Mouse (Mus musculus) hindbrain, embryonic 12.5 days (tissue): Measurements from ENCODE around the gene Cep152. TPM values are rescaled to one million over a fixed set of nuclear protein-coding genes. Genes with fewer than 3 reads are reported as not detected.

Source experiments
- ATAC-seq: fragments of 200-750 bp; cut with Nextera tagmentation; 2 replicates; pipeline ENCODE4 v1.8.0; 2017; ENCODE audit warnings: moderate TSS enrichment; ENCODE audit not compliant: low FRiP score
- H3K27ac ChIP-seq: fragments of 300-500 bp; sonication (generic); 2 replicates; pipeline ENCODE4 v1.5.1; 2016; ENCODE audit warnings: mild to moderate bottlenecking
- H3K27me3 ChIP-seq: fragments of 300-500 bp; sonication (generic); 2 replicates; pipeline ENCODE4 v1.6.1; 2016; ENCODE audit warnings: mild to moderate bottlenecking
- H3K36me3 ChIP-seq: fragments of 300-500 bp; sonication (generic); 2 replicates; pipeline ENCODE4 v1.6.1; 2016; ENCODE audit warnings: mild to moderate bottlenecking
- H3K4me1 ChIP-seq: fragments of 300-500 bp; sonication (generic); 2 replicates; pipeline ENCODE4 v1.6.1; 2016
- H3K4me2 ChIP-seq: fragments of 300-500 bp; sonication (generic); replicated peaks from 2 replicates; pipeline ENCODE4 v1.6.1; 2016; ENCODE audit warnings: mild to moderate bottlenecking
- H3K4me3 ChIP-seq: fragments of 300-500 bp; sonication (generic); 2 replicates; pipeline ENCODE4 v1.5.1; 2016; ENCODE audit warnings: mild to moderate bottlenecking
- H3K9ac ChIP-seq: fragments of 300-500 bp; sonication (generic); 2 replicates; pipeline ENCODE4 v1.6.1; 2016; ENCODE audit warnings: mild to moderate bottlenecking, moderate library complexity
- H3K9me3 ChIP-seq: fragments of 300-500 bp; sonication (generic); replicated peaks from 2 replicates; pipeline ENCODE4 v1.6.1; 2016; ENCODE audit warnings: mild to moderate bottlenecking
- WGBS: fragments of 180-500 bp; shearing (Covaris S2); methylation state at CpG from one replicate; pipeline ENCODE4 v1.1.7; 2016; 5-methylcytosine and 5-hydroxymethylcytosine counted together
- polyA plus RNA-seq: library from polyadenylated mRNA; unstranded; fragments of >200 nt; fragmentation: Nextera tagmentation; extraction: Ambion mirVana; gene quantifications from 2 replicates; pipeline ENCODE4 v1.2.1, GENCODE M21; 2016

Gene Cep152
- polyA plus RNA-seq, 1 experiment from 2014 or later = 7.5 TPM

- 0 out of 2 replicates have a peak, but pooled peaks cover 5% of the 10 kb centered on the region for H3K27me3 ChIP-seq
- H3K36me3 ChIP-seq = no peaks in the 10 kb centered on the region
- 0 out of 2 replicates have a peak overlapping the region, but pooled peaks have one; percentile 19 for H3K27ac ChIP-seq
- WGBS = 18% methylated on average over 10 of the region's 10 CpGs
- peak overlapping the region; percentile 13 for H3K4me3 ChIP-seq
- H3K4me1 ChIP-seq = peaks cover 10% of the 10 kb centered on the region; the same call in 1 of the 2 replicates
- no peak overlapping the region for H3K9ac ChIP-seq
- H3K9me3 ChIP-seq = no peaks in the 10 kb centered on the region
- H3K4me2 ChIP-seq = peak overlapping the region; percentile 42
- peak; percentile 46 for ATAC-seq
These were observed 35.1 kb upstream of the Cep152 start for GRCm38 (mm10) chr2:125659823-125660536.

- 94% methylated on average over 9 of the region's 9 CpGs for WGBS
- H3K9ac ChIP-seq = no peak overlapping the region
- no peaks in the 10 kb centered on the region for H3K27me3 ChIP-seq
- no peak overlapping the region for H3K4me3 ChIP-seq
- H3K9me3 ChIP-seq = no peaks in the 10 kb centered on the region
- ATAC-seq = no peak
- peaks cover 2% of the 10 kb centered on the region; the same call in 1 of the 2 replicates for H3K4me1 ChIP-seq
- H3K4me2 ChIP-seq = no peak overlapping the region
- H3K27ac ChIP-seq = no peak overlapping the region
- H3K36me3 ChIP-seq = no peaks in the 10 kb centered on the region
These were observed 30.5 kb upstream of the Cep152 start for GRCm38 (mm10) chr2:125655391-125655790.

- Histone ChIP-seq H3K27me3 (no peaks in the 10 kb centered on the region), H3K27ac (no peak overlapping the region), H3K9me3 (no peaks in the 10 kb centered on the region), H3K36me3 (no peaks in the 10 kb centered on the region), H3K9ac (no peak overlapping the region), H3K4me1 (no peaks in the 10 kb centered on the region), H3K4me3 (no peak overlapping the region), H3K4me2 (no peak overlapping the region)
- no peak for ATAC-seq
- WGBS = 85% methylated on average over 2 of the region's 2 CpGs
These were observed 28.4 kb upstream of the Cep152 start for GRCm38 (mm10) chr2:125653286-125653685.

- 64% methylated on average over 8 of the region's 8 CpGs for WGBS
- H3K4me2 ChIP-seq = no peak overlapping the region
- ATAC-seq = no peak
These were observed 26.6 kb upstream of the Cep152 start for GRCm38 (mm10) chr2:125651563-125651962.

GRCm38 (mm10) chr2:125650742-125651352 is 25.9 kb upstream of the Cep152 start:
- H3K27me3 ChIP-seq = no peaks in the 10 kb centered on the region
- H3K27ac ChIP-seq = no peak overlapping the region
- H3K9me3 ChIP-seq = no peaks in the 10 kb centered on the region
- no peak overlapping the region for H3K4me2 ChIP-seq
- no peaks in the 10 kb centered on the region for H3K36me3 ChIP-seq
- no peak for ATAC-seq
- no peak overlapping the region for H3K9ac ChIP-seq
- H3K4me1 ChIP-seq = no peaks in the 10 kb centered on the region
- H3K4me3 ChIP-seq = no peak overlapping the region
- WGBS = 94% methylated on average over 14 of the region's 14 CpGs

More at GRCm38 (mm10) chr2:125651563-125651962, 26.6 kb upstream of the Cep152 start:
- Histone ChIP-seq H3K9me3 (no peaks in the 10 kb centered on the region), H3K36me3 (no peaks in the 10 kb centered on the region), H3K4me3 (no peak overlapping the region), H3K27ac (no peak overlapping the region), H3K4me1 (no peaks in the 10 kb centered on the region), H3K9ac (no peak overlapping the region), H3K27me3 (no peaks in the 10 kb centered on the region)

- no peak for ATAC-seq
- 92% methylated on average over 5 of the region's 5 CpGs for WGBS
- no peaks in the 10 kb centered on the region for H3K27me3 ChIP-seq
These were observed 25.1 kb upstream of the Cep152 start for GRCm38 (mm10) chr2:125650038-125650437.

GRCm38 (mm10) chr2:125644912-125645311 is 20.0 kb upstream of the Cep152 start:
- WGBS = 70% methylated on average over 6 of the region's 6 CpGs
- Histone ChIP-seq H3K27ac (no peak overlapping the region), H3K4me3 (no peak overlapping the region), H3K27me3 (no peaks in the 10 kb centered on the region), H3K9me3 (no peaks in the 10 kb centered on the region), H3K4me1 (0 out of 2 replicates have a peak, but pooled peaks cover 4% of the 10 kb centered on the region), H3K9ac (no peak overlapping the region), H3K4me2 (no peak overlapping the region), H3K36me3 (no peaks in the 10 kb centered on the region)
- ATAC-seq = no peak

More at GRCm38 (mm10) chr2:125650038-125650437, 25.1 kb upstream of the Cep152 start:
- Histone ChIP-seq H3K4me2 (no peak overlapping the region), H3K9me3 (no peaks in the 10 kb centered on the region), H3K4me3 (no peak overlapping the region), H3K4me1 (0 out of 2 replicates have a peak, but pooled peaks cover under 1% of the 10 kb centered on the region), H3K9ac (no peak overlapping the region), H3K27ac (no peak overlapping the region), H3K36me3 (no peaks in the 10 kb centered on the region)

GRCm38 (mm10) chr2:125637331-125637730 is 12.4 kb upstream of the Cep152 start:
- Histone ChIP-seq H3K9me3 (no peaks in the 10 kb centered on the region), H3K9ac (no peak overlapping the region), H3K4me3 (no peak overlapping the region), H3K36me3 (no peaks in the 10 kb centered on the region), H3K27ac (no peak overlapping the region), H3K4me2 (no peak overlapping the region), H3K4me1 (no peaks in the 10 kb centered on the region), H3K27me3 (no peaks in the 10 kb centered on the region)
- no peak for ATAC-seq
- WGBS = 76% methylated on average over 7 of the region's 7 CpGs

GRCm38 (mm10) chr2:125630010-125630409 is 5.1 kb upstream of the Cep152 start:
- no peak for ATAC-seq
- no peaks in the 10 kb centered on the region for H3K36me3 ChIP-seq
- H3K27ac ChIP-seq = no peak overlapping the region
- H3K9ac ChIP-seq = no peak overlapping the region
- H3K27me3 ChIP-seq = no peaks in the 10 kb centered on the region
- H3K4me1 ChIP-seq = no peaks in the 10 kb centered on the region; the same call in 1 of the 2 replicates
- H3K4me3 ChIP-seq = no peak overlapping the region
- H3K4me2 ChIP-seq = no peak overlapping the region
- 95% methylated on average over 2 of the region's 2 CpGs for WGBS
- H3K9me3 ChIP-seq = no peaks in the 10 kb centered on the region

- Histone ChIP-seq H3K36me3 (no peaks in the 10 kb centered on the region), H3K4me3 (no peak overlapping the region)
These were observed 3.6 kb upstream of the Cep152 start for GRCm38 (mm10) chr2:125628487-125628886.

GRCm38 (mm10) chr2:125626536-125626935 is 1.6 kb upstream of the Cep152 start:
- Histone ChIP-seq H3K27me3 (no peaks in the 10 kb centered on the region), H3K4me3 (no peak overlapping the region), H3K9ac (no peak overlapping the region), H3K27ac (no peak overlapping the region), H3K4me1 (peaks cover 15% of the 10 kb centered on the region), H3K4me2 (no peak overlapping the region), H3K36me3 (no peaks in the 10 kb centered on the region), H3K9me3 (no peaks in the 10 kb centered on the region)
- ATAC-seq = no peak
- 83% methylated on average over 4 of the region's 4 CpGs for WGBS

More at GRCm38 (mm10) chr2:125628487-125628886, 3.6 kb upstream of the Cep152 start:
- H3K27ac ChIP-seq = no peak overlapping the region
- no peak overlapping the region for H3K9ac ChIP-seq
- H3K4me2 ChIP-seq = no peak overlapping the region
- 85% methylated on average over 6 of the region's 6 CpGs for WGBS
- no peaks in the 10 kb centered on the region for H3K9me3 ChIP-seq
- no peak for ATAC-seq
- H3K4me1 ChIP-seq = peaks cover 10% of the 10 kb centered on the region
- H3K27me3 ChIP-seq = no peaks in the 10 kb centered on the region

- peak overlapping the region; percentile 77 for H3K9ac ChIP-seq
- WGBS = 16% methylated on average over 9 of the region's 9 CpGs
- H3K36me3 ChIP-seq = peaks cover 7% of the 10 kb centered on the region; the same call in 1 of the 2 replicates
- peaks cover 19% of the 10 kb centered on the region for H3K4me1 ChIP-seq
- no peaks in the 10 kb centered on the region for H3K9me3 ChIP-seq
- H3K4me3 ChIP-seq = peak overlapping the region; percentile 76
- H3K27me3 ChIP-seq = no peaks in the 10 kb centered on the region
- no peak overlapping the region for H3K27ac ChIP-seq
- peak overlapping the region; percentile 76 for H3K4me2 ChIP-seq
- ATAC-seq = no peak
These were observed 707 bp downstream of the Cep152 start for GRCm38 (mm10) chr2:125624127-125624685.
